Mouse (Mus musculus): ENCODE data around the gene Cmya5.

Cmya5 gene

GRCm38 (mm10) chr13:93061311-93061710 lies 83.2 kb downstream of the Cmya5 start:
- no peak for DNase-seq (ENCODE audit: low spot score)

DNA sequence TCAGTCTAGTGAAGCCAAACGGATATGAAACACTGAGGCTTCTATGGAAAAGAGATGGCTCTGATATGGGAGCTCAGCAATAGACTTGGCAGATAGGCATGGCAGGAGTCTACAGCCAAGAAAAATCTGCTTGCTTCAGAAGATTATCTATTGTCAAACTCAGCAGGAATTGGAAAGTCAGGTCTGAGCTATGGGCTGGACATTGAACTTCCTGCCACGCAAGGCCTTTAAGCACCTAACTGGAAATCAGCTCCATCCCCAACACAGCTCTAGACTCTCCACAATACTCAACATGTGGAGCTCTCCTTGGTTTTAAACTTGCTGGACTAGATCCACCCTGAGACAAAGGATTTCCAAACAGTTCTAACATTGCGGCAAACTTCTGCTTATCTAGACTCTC lies 84.1 kb downstream of the Cmya5 start:
- DNase-seq (ENCODE audit: low spot score), result no peak

GRCm38 (mm10) chr13:93058551-93059011 lies 85.9 kb downstream of the Cmya5 start:
- DNase-seq (ENCODE audit: low spot score), result no peak

DNA sequence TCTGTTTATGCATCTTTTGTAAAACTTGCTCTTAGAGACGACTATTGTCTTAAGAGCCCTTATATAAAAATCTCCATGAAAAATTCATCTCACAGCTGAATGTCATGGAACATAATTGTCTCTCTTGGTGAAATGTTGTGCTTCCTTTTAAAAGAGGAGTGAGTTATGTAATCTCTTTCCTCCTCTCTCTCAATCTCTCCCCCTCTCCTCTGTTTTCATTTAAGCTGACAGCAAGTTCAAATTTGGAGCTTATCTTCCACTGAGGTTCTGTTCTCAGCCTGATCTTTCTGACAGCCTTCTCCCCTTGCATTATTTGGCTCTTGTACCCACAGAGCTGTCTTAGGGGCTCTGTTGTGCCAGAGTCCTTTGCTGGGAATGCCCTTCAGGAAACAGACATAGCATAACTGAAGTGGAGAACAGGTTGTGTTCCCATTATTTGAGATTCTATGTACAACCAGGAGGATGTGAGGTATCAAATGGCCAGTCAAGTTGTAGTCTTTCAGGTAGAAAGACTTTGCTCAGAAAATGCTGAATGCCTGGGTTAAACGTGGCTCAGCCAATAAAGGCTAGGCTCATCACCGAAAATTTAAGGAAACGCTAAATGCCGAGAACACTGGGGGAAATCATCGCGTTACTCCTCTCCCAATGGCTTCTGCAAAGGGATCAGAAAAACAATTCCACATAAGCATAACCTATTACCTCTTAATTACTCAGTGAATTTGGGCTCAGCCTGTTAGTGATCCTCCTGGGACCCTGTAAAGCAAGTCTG lies 86.8 kb downstream of the Cmya5 start:
- no peak for DNase-seq (ENCODE audit: low spot score)

GRCm38 (mm10) chr13:93056091-93056490 lies 88.4 kb downstream of the Cmya5 start:
- no peak for DNase-seq (ENCODE audit: low spot score)

DNA sequence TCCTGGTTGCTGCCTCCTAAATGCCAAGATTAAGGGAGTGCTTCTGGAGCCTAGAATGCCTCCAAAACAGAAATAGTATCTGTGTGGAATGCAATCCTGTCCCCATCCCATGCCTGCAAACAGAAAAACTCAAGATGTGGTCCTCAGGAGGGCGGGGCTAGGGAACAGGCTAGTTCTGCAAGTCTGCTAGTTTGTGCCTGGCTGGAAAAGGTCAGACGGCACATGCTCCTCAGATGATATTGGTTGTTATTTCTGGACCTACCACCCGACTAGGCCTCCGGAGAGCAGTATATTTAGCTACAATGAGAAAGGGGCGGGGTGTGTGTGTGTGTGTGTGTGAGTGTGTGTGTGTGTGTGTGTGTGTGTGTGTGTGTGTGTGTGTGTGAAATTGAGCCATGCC lies 93.0 kb downstream of the Cmya5 start:
- no peak for DNase-seq (ENCODE audit: low spot score)

DNA sequence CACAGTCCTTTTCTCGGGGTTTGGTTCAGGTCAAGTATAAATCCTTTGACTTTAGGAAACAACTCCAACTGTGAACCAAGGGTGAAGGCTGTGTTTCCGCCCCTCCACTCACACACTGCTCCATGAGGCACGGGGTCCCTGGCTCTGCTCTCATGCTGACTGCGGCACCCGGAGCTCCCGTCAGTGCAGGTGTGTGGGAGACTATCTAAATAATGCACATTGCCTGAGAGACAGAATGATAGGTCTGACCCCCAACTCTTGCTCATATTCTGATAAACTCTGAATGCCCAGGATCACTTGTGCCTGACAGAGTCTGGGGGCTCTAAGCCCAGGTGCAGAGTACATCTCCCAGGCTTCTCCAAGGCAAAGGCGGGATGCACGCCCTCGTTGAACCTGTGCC lies 103.5 kb downstream of the Cmya5 start:
- DNase-seq (ENCODE audit: low spot score), result no peak

DNA sequence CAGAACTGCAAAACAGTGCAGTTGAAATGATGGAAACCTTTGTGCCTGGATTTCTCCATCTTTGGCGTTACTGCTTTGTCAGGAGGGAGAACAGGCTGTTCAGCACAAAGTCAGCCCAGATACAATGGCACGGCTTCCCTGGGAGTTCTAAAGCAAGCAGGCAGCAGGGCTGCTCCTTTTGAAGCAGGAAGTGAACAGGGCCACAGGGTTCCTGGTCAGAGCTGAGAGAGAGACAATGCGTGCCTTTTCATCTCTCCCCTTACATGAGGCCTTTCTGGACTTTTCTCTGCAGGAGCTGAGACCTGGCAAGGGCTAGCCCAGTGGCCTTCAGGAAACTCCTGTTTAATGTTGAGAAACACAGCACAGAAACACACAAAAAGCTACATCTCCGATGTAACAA lies 108.3 kb downstream of the Cmya5 start:
- DNase-seq (ENCODE audit: low spot score), result no peak

- no peak for DNase-seq (ENCODE audit: low spot score)
Measured at GRCm38 (mm10) chr13:93029337-93029736, 115.2 kb downstream of the Cmya5 start.

GRCm38 (mm10) chr13:93024837-93025236 lies 119.7 kb downstream of the Cmya5 start:
- DNase-seq (ENCODE audit: low spot score), result no peak

GRCm38 (mm10) chr13:93022158-93022557 lies 122.4 kb downstream of the Cmya5 start:
- no peak for DNase-seq (ENCODE audit: low spot score)

- no peak for DNase-seq (ENCODE audit: low spot score)
Measured at GRCm38 (mm10) chr13:93012952-93013351, 131.6 kb downstream of the Cmya5 start.

- DNase-seq (ENCODE audit: low spot score), result no peak
Measured at GRCm38 (mm10) chr13:93011315-93011714, 133.2 kb downstream of the Cmya5 start.

DNA sequence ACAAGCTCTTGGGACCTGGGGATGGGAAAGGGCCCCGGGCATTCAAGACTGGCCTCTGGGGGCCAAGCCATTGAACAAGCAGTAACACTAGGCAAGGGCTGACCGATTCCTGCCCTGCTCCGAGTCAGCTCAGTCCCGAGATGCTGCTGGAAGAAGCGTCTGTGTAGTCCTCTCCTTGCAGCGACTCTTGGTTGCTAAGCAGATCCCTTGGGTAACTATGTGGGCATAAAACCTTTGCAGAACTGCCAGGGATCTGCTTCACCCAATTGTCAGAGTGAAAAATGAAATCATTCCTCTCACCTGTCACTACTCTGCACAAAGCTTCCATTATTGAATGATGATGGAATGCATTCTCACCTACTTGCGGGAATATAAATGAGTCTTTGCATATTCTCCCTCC lies 134.0 kb downstream of the Cmya5 start:
- DNase-seq (ENCODE audit: low spot score), result no peak

- no peak for DNase-seq (ENCODE audit: low spot score)
Measured at GRCm38 (mm10) chr13:93007078-93007477, 137.4 kb downstream of the Cmya5 start.

GRCm38 (mm10) chr13:93006347-93006746 lies 138.2 kb downstream of the Cmya5 start:
- DNase-seq (ENCODE audit: low spot score), result no peak

DNA sequence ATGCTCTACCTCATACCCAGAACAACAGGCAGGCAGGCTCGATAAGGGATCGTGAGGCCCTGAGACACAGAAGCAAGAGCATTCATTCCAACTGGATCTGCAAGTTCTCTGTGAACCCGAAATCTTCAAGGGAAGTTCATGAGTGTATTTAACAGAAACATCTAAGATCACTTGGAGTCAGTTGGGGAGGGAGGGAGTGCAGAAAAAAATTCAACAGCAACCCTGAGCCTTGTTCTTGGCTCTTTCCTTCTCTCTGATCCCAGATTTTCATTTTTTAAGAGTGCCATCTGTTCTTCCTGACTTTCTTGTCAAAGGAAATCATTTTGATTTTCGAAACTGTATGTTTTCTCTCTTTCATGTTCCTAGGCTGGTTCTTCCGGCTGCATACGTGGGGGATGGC lies 140.5 kb downstream of the Cmya5 start:
- DNase-seq (ENCODE audit: low spot score), result no peak

- no peak for DNase-seq (ENCODE audit: low spot score)
Measured at GRCm38 (mm10) chr13:93002456-93002855, 142.1 kb downstream of the Cmya5 start.

- DNase-seq (ENCODE audit: low spot score), result no peak
Measured at GRCm38 (mm10) chr13:93000640-93001351, 143.7 kb downstream of the Cmya5 start.

DNA sequence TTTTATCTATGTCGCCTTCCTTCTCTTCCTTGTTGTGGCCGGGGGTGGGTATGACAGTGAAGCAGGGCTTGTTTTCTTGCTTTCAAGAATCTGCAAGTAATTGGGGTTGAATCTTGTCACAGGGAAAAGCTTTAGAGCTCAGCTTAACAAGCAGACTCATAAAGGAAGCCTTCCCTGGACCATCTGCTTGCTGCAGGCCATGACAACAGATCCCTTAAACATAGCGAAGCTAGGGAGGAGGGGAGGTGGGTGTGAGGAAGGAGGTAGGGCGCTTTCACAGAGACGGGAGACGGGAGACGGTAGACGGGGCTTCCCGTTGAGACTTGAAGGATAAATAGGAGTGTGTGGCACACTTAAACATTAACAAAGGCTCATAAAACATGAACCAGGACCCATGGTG lies 144.7 kb downstream of the Cmya5 start:
- DNase-seq (ENCODE audit: low spot score), result no peak

DNA sequence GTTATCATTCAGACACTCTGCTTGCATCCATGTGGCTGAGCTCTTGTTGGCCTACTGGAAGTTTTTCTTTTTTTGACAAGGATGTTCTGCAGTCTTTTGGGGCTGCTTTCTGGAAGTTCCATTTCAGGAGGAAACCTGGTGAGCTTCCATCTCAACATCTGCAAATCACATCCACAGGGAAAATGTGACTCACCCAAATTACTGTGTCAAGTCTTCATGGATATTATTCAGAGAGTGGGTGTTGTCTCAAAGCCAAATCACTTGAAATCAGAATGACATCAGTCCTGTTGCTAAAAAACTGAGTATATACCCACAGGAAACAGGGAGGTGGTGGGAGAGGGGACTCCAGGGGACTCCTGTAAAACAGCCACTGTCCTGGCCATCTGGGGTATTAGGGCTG lies 149.8 kb downstream of the Cmya5 start:
- DNase-seq (ENCODE audit: low spot score), result no peak

DNA sequence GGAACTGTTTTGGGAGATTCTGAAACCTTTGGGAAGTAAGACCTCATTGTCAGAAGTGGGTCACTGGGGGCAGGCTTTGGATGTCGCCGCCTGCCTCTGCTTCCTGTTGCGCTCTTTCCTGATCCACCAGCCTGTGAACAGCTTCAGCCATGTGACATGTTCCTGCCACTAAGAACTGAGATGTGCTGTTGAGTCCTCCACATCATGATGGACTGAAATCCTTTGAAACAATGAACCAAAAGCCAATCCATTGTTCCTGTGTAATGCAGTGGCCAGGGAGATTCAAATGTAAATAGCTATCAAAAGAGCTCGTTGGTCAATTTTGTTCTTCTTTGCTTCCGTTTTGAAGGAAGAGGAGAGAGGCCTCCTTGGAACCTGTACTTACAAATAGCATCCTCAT lies 151.7 kb downstream of the Cmya5 start:
- DNase-seq (ENCODE audit: low spot score), result no peak
